Mouse (Mus musculus): ENCODE measurements around the gene Tfb2m. TPM values are rescaled to one million over a fixed set of nuclear protein-coding genes. Genes with fewer than 3 reads are reported as not detected.

Tfb2m gene
- polyA plus RNA-seq, 1 experiment from 2014 or later: 27.0 TPM

DNA sequence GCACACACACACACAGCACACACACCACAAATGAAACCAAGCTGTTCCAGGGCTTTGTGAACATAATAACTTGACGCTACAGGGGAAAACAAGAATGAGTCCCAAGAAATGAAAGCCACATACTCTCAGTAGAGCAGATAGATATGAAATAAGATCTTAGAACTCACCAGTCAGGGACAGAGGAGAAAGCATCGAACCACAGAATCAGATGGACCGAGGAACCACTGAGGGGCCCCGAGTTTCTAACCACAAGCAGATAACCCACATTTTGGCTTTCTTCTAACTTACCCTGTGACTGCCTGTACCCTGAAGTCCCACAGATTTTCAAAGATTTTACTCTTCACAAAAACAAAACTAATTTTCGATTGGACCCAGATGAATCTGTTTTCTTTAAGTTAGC lies 53.2 kb downstream of the Tfb2m start:
- 86% methylated on average over 5 of the region's 5 CpGs for WGBS
- no peak overlapping the region for H3K4me2 ChIP-seq
- peaks cover 4% of the 10 kb centered on the region; the same call in 1 of the 2 replicates for H3K4me1 ChIP-seq (replicated peaks)
- H3K27ac ChIP-seq: no peak overlapping the region
- no peak overlapping the region for H3K4me3 ChIP-seq (replicated peaks)
- no peak overlapping the region for H3K9ac ChIP-seq (replicated peaks)
- no peaks in the 10 kb centered on the region for H3K36me3 ChIP-seq
- no peaks in the 10 kb centered on the region for H3K9me3 ChIP-seq
- no peaks in the 10 kb centered on the region for H3K27me3 ChIP-seq
- ATAC-seq (ENCODE audit: insufficient number of reproducible peaks, insufficient read depth, low FRiP score, low TSS enrichment, low read depth): no peak

DNA sequence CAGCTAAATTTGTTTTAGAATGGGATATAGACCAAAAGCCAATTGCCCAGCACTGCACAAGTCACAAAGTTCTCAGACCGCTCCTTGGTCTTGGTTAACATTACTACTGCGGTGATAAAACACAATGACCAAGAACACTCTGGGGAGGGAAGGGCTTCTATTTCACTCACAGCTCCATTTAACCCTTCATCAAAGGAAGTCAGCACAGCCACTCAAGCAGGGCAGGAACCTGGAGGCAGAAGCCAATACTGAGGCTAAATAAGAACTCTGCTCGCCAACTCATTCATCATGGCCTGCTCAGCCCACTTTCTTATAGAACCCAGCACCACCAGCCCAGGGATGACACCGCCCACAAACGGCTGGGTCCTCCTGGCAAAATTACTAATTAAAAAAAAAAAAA lies 57.5 kb downstream of the Tfb2m start:
- H3K9me3 ChIP-seq: no peaks in the 10 kb centered on the region
- H3K9ac ChIP-seq (replicated peaks): no peak overlapping the region
- H3K4me3 ChIP-seq (replicated peaks): no peak overlapping the region
- H3K27me3 ChIP-seq: no peaks in the 10 kb centered on the region
- no peak for ATAC-seq (ENCODE audit: insufficient number of reproducible peaks, insufficient read depth, low FRiP score, low TSS enrichment, low read depth)
- 84% methylated on average over 5 of the region's 5 CpGs for WGBS
- no peak overlapping the region for H3K27ac ChIP-seq
- peaks cover 17% of the 10 kb centered on the region for H3K4me1 ChIP-seq (replicated peaks)
- H3K4me2 ChIP-seq: no peak overlapping the region
- no peaks in the 10 kb centered on the region for H3K36me3 ChIP-seq

DNA sequence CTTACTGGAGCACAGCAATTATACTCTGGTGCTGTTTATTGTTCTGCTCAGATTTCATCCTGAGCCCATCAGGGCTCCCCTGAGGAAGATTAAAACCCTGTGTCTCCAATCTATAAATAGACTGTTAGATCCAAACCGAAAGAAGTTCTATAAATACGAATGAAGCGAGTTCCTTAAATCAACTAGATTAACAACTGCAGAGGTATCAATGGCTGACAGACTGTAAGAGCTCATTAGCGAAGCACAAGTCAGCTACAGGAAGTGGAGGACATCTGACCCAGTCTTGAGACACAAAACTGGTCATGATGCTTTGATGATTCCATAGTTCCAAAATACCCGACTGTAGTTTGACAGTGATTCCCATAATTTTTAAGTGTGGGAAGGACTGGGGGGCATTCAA lies 58.1 kb downstream of the Tfb2m start:
- Histone ChIP-seq H3K9me3 (no peaks in the 10 kb centered on the region), H3K27ac (no peak overlapping the region), H3K4me2 (no peak overlapping the region), H3K36me3 (no peaks in the 10 kb centered on the region), H3K4me3 (replicated peaks) (no peak overlapping the region), H3K27me3 (no peaks in the 10 kb centered on the region), H3K4me1 (replicated peaks) (peaks cover 17% of the 10 kb centered on the region), H3K9ac (replicated peaks) (no peak overlapping the region)
- 54% methylated on average over 5 of the region's 5 CpGs for WGBS
- ATAC-seq (ENCODE audit: insufficient number of reproducible peaks, insufficient read depth, low FRiP score, low TSS enrichment, low read depth): no peak

DNA sequence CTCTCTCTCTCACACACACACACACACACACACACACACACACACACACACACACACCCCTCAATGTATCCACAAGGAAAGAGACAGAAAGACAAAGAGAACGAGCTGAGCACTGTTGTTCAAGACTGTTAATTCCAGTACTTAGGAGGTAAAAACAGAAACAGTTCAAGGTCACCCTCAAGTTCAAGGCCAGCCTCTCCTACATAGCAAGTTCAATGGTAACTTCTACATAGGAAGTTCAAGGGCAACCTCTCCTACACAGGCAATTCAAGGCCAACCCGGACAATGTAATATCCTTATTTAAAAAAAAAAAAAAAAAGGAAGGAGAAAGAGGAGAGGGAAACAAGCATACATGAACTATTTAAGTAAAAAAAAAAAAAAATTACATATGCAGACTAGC lies 58.8 kb downstream of the Tfb2m start:
- no peak overlapping the region for H3K4me3 ChIP-seq (replicated peaks)
- H3K4me1 ChIP-seq (replicated peaks): peaks cover 17% of the 10 kb centered on the region
- 92% methylated on average over 2 of the region's 2 CpGs for WGBS
- no peak overlapping the region for H3K27ac ChIP-seq
- H3K9me3 ChIP-seq: no peaks in the 10 kb centered on the region
- no peaks in the 10 kb centered on the region for H3K27me3 ChIP-seq
- no peak overlapping the region for H3K9ac ChIP-seq (replicated peaks)
- H3K36me3 ChIP-seq: no peaks in the 10 kb centered on the region
- ATAC-seq (ENCODE audit: insufficient number of reproducible peaks, insufficient read depth, low FRiP score, low TSS enrichment, low read depth): no peak
- H3K4me2 ChIP-seq: no peak overlapping the region

DNA sequence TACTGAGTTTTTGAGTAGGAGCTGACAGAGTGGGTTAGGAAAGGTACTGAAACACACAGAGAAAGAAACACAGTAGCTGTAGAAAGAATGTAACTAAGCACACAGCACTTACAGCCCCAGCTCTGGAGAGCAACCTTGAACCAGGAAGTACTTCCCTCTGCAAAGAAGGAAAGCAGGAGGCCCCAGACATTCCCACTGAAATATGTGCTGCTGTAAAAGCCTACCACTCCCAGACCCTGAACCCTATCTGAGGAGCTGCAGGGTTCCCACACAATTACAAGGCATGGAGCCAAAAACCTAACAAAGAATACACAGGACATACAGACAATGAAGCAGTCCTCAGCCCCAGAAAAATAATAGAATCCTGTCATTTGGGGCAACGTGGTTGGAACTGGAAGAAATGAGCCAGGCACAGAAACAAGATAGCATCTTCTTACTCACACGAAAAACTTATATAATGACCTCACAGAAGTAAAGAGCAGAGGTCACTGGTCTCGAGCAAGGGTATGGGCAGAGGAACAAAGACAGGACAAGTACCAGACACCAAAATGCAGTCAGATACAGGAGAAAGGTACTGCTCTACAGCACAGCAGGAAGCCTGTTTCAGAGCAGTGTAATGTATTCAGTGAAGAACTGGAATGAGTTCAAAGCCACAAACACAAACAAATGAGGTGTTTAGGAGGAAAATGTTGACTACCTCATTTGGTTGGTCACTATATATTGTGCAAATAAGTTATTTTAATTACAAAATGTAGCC lies 60.1 kb downstream of the Tfb2m start:
- peaks cover 17% of the 10 kb centered on the region for H3K4me1 ChIP-seq (replicated peaks)
- H3K9me3 ChIP-seq: no peaks in the 10 kb centered on the region
- H3K4me2 ChIP-seq: no peak overlapping the region
- H3K4me3 ChIP-seq (replicated peaks): no peak overlapping the region
- H3K9ac ChIP-seq (replicated peaks): no peak overlapping the region
- ATAC-seq (ENCODE audit: insufficient number of reproducible peaks, insufficient read depth, low FRiP score, low TSS enrichment, low read depth): no peak
- WGBS: 54% methylated on average over 3 of the region's 3 CpGs
- H3K27me3 ChIP-seq: no peaks in the 10 kb centered on the region
- H3K36me3 ChIP-seq: no peaks in the 10 kb centered on the region
- 0 out of 2 replicates have a peak overlapping the region, but pooled peaks have one; percentile 0 for H3K27ac ChIP-seq

DNA sequence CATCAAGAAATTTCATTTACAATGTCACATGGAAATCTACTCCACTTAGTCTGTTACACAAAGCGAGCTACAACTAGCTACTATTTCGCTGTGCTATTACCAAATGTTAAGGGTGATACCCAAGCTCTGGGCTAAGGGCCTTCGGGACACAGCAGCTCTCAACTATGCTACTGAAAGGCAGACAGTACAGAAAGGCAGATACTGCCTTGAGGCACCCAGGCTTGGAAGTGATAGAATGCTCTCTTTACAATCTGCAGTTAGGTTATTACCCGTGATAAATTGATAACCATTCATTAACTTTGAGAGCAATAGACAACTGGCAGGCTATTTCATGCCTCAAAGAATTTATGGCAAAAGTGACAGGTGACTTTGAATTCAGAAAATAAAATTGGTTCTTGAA lies 65.2 kb downstream of the Tfb2m start:
- ATAC-seq (ENCODE audit: insufficient number of reproducible peaks, insufficient read depth, low FRiP score, low TSS enrichment, low read depth): no peak
- no peaks in the 10 kb centered on the region; the same call in 1 of the 2 replicates for H3K27me3 ChIP-seq

More for the DNA sequence above, 65.2 kb downstream of the Tfb2m start:
- peaks cover 1% of the 10 kb centered on the region for H3K4me1 ChIP-seq (replicated peaks)
- H3K9ac ChIP-seq (replicated peaks): no peak overlapping the region
- WGBS: 77% methylated on average over 4 of the region's 4 CpGs
- no peak overlapping the region for H3K4me2 ChIP-seq
- H3K36me3 ChIP-seq: no peaks in the 10 kb centered on the region
- H3K27ac ChIP-seq: no peak overlapping the region
- no peak overlapping the region for H3K4me3 ChIP-seq (replicated peaks)
- no peaks in the 10 kb centered on the region for H3K9me3 ChIP-seq

Other genes starting within 250 kb of the Tfb2m start
- gene Smyd3, start 28.2 kb downstream of the Tfb2m start, polyA plus RNA-seq (2016; fragmentation: Nextera tagmentation; extraction: Ambion mirVana): 26.5 and 26.6 TPM in 2 replicates
- 19.9 and 21.4 TPM in 2 replicates for gene Cnst, start 103 bp upstream of the Tfb2m start, polyA plus RNA-seq (2016; fragmentation: Nextera tagmentation; extraction: Ambion mirVana)
- gene Sccpdh, start 121.9 kb upstream of the Tfb2m start, polyA plus RNA-seq (2016; fragmentation: Nextera tagmentation; extraction: Ambion mirVana): 87.4 and 89.3 TPM in 2 replicates
- gene Kif28, start 199.0 kb upstream of the Tfb2m start, polyA plus RNA-seq (2016; fragmentation: Nextera tagmentation; extraction: Ambion mirVana): not detected in 2 replicates

All from limb, embryonic 12.5 days (tissue).